Mouse (Mus musculus): Measurements from ENCODE around the gene Rps8.

The Rps8 gene

GRCm38 (mm10) chr4:117148815-117149214, 7.2 kb downstream of the Rps8 start:
- no peak for DNase-seq (ENCODE audit: low spot score in 2 of 2)

- no peak for DNase-seq (ENCODE audit: low spot score in 2 of 2)
Observed at GRCm38 (mm10) chr4:117148047-117148713, 7.9 kb downstream of the Rps8 start.

GRCm38 (mm10) chr4:117146176-117146575, 9.9 kb downstream of the Rps8 start:
- DNase-seq (ENCODE audit: low spot score in 2 of 2) = peak; percentile 81 to 88

GRCm38 (mm10) chr4:117145248-117145647, 10.8 kb downstream of the Rps8 start:
- no peak for DNase-seq (ENCODE audit: low spot score in 2 of 2)

- DNase-seq (ENCODE audit: low spot score in 2 of 2) = no peak
Observed at GRCm38 (mm10) chr4:117143023-117143422, 13.0 kb downstream of the Rps8 start.

- no peak for DNase-seq (ENCODE audit: low spot score in 2 of 2)
Observed at GRCm38 (mm10) chr4:117140613-117141012, 15.4 kb downstream of the Rps8 start.

- DNase-seq (ENCODE audit: low spot score in 2 of 2) = peak; percentile 60 to 74
Observed at GRCm38 (mm10) chr4:117139217-117139612, 16.8 kb downstream of the Rps8 start.

GRCm38 (mm10) chr4:117138295-117139216, 17.5 kb downstream of the Rps8 start:
- no peak for DNase-seq (ENCODE audit: low spot score in 2 of 2)

- DNase-seq (ENCODE audit: low spot score in 2 of 2) = no peak
Observed at GRCm38 (mm10) chr4:117136034-117136433, 20.0 kb downstream of the Rps8 start.

- DNase-seq (ENCODE audit: low spot score in 2 of 2) = no peak
Observed at GRCm38 (mm10) chr4:117134601-117134995, 21.4 kb downstream of the Rps8 start.

GRCm38 (mm10) chr4:117133817-117134600, 22.0 kb downstream of the Rps8 start, which contains the start of gene Plk3:
Gene Plk3, minus strand, starts transcription at chr4:117133963.
- DNase-seq (ENCODE audit: low spot score in 2 of 2) = peak; percentile 97 to 98

GRCm38 (mm10) chr4:117133366-117133796, 22.7 kb downstream of the Rps8 start:
- no peak for DNase-seq (ENCODE audit: low spot score in 2 of 2)

- DNase-seq (ENCODE audit: low spot score in 2 of 2) = no peak
Observed at GRCm38 (mm10) chr4:117132794-117133143, 23.3 kb downstream of the Rps8 start.

- DNase-seq (ENCODE audit: low spot score in 2 of 2) = no peak
Observed at GRCm38 (mm10) chr4:117131890-117132793, 23.9 kb downstream of the Rps8 start.

GRCm38 (mm10) chr4:117131198-117131597, 24.8 kb downstream of the Rps8 start:
- no peak for DNase-seq (ENCODE audit: low spot score in 2 of 2)

GRCm38 (mm10) chr4:117130790-117131189, 25.3 kb downstream of the Rps8 start:
- DNase-seq (ENCODE audit: low spot score in 2 of 2) = no peak

GRCm38 (mm10) chr4:117127991-117128686, 27.9 kb downstream of the Rps8 start:
- no peak for DNase-seq (ENCODE audit: low spot score in 2 of 2)

- peak; percentile 41 to 52 for DNase-seq (ENCODE audit: low spot score in 2 of 2)
Observed at GRCm38 (mm10) chr4:117126675-117127290, 29.3 kb downstream of the Rps8 start, which contains the start of gene Tctex1d4. Gene Tctex1d4, plus strand, starts transcription at chr4:117126794.

GRCm38 (mm10) chr4:117125910-117126674, 30.0 kb downstream of the Rps8 start:
- peak; percentile 80 to 82 for DNase-seq (ENCODE audit: low spot score in 2 of 2)

Data from spleen, postnatal 36 days (tissue).